Mouse (Mus musculus): Measurements from ENCODE around the gene Sult6b2. TPM values are rescaled to one million over a fixed set of nuclear protein-coding genes. Genes with fewer than 3 reads are reported as not detected.

The Sult6b2 gene
- polyA plus RNA-seq, 1 experiment from 2014 or later, result 0.09 TPM

- Histone ChIP-seq H3K27ac (replicated peaks in 1 of 2; ENCODE audit: control insufficient read depth in 1 of 2, insufficient read depth in 1 of 2, low read depth in 2 of 2, low read length in 2 of 2) (no peak overlapping the region), H3K9me3 (ENCODE audit: control insufficient read depth, low read length) (no peaks in the 10 kb centered on the region), H3K4me3 (ENCODE audit: control insufficient read depth in 1 of 2, insufficient read depth in 1 of 2, low read depth in 1 of 2, low read length in 2 of 2) (no peak overlapping the region), H3K27me3 (ENCODE audit: control insufficient read depth, insufficient read depth, low read length) (no peaks in the 10 kb centered on the region), H3K9ac (ENCODE audit: low read length) (no peak overlapping the region), H3K4me2 (ENCODE audit: low read length) (no peak overlapping the region), H3K36me3 (ENCODE audit: control insufficient read depth, insufficient read depth, low read length) (no peaks in the 10 kb centered on the region), H3K4me1 (ENCODE audit: control insufficient read depth in 2 of 2, insufficient read depth in 2 of 2, low read length in 2 of 2) (peaks cover 4 to 11% of the 10 kb centered on the region in 2 experiments)
- 95% methylated on average over 5 of the region's 5 CpGs for WGBS
- no peak for ATAC-seq (ENCODE audit: insufficient number of reproducible peaks, insufficient read depth, low FRiP score, low read depth)
These were observed 58.8 kb downstream of the Sult6b2 start for GRCm38 (mm10) chr6:142745484-142745883.

- no peak overlapping the region for H3K27ac ChIP-seq (replicated peaks in 1 of 2; ENCODE audit: control insufficient read depth in 1 of 2, insufficient read depth in 1 of 2, low read depth in 2 of 2, low read length in 2 of 2)
- no peaks in the 10 kb centered on the region for H3K36me3 ChIP-seq (ENCODE audit: control insufficient read depth, insufficient read depth, low read length)
- no peak for ATAC-seq (ENCODE audit: insufficient number of reproducible peaks, insufficient read depth, low FRiP score, low read depth)
- H3K27me3 ChIP-seq (ENCODE audit: control insufficient read depth, insufficient read depth, low read length), result no peaks in the 10 kb centered on the region
- no peak overlapping the region for H3K9ac ChIP-seq (ENCODE audit: low read length)
- H3K4me1 ChIP-seq (ENCODE audit: control insufficient read depth in 2 of 2, insufficient read depth in 2 of 2, low read length in 2 of 2), result peaks cover 0 to 4% of the 10 kb centered on the region in 2 experiments; a peak in 3 of 4 replicates
- H3K4me3 ChIP-seq (ENCODE audit: control insufficient read depth in 1 of 2, insufficient read depth in 1 of 2, low read depth in 1 of 2, low read length in 2 of 2), result no peak overlapping the region
- no peak overlapping the region for H3K4me2 ChIP-seq (ENCODE audit: low read length)
- H3K9me3 ChIP-seq (ENCODE audit: control insufficient read depth, low read length), result no peaks in the 10 kb centered on the region
- WGBS, result 68% methylated on average over 4 of the region's 4 CpGs
These were observed 61.1 kb downstream of the Sult6b2 start for GRCm38 (mm10) chr6:142743193-142743592.

- ATAC-seq (ENCODE audit: insufficient number of reproducible peaks, insufficient read depth, low FRiP score, low read depth), result no peak
- WGBS, result 84% methylated on average over 6 of the region's 6 CpGs
- H3K9ac ChIP-seq (ENCODE audit: low read length), result no peak overlapping the region
- H3K9me3 ChIP-seq (ENCODE audit: control insufficient read depth, low read length), result no peaks in the 10 kb centered on the region
- no peaks in the 10 kb centered on the region for H3K27me3 ChIP-seq (ENCODE audit: control insufficient read depth, insufficient read depth, low read length)
- H3K4me3 ChIP-seq (ENCODE audit: control insufficient read depth in 1 of 2, insufficient read depth in 1 of 2, low read depth in 1 of 2, low read length in 2 of 2), result no peak overlapping the region
- H3K36me3 ChIP-seq (ENCODE audit: control insufficient read depth, insufficient read depth, low read length), result no peaks in the 10 kb centered on the region
- no peak overlapping the region for H3K4me2 ChIP-seq (ENCODE audit: low read length)
- no peak overlapping the region for H3K27ac ChIP-seq (replicated peaks in 1 of 2; ENCODE audit: control insufficient read depth in 1 of 2, insufficient read depth in 1 of 2, low read depth in 2 of 2, low read length in 2 of 2)
- peaks cover 0 to 2% of the 10 kb centered on the region in 2 experiments; a peak in 1 of 4 replicates for H3K4me1 ChIP-seq (ENCODE audit: control insufficient read depth in 2 of 2, insufficient read depth in 2 of 2, low read length in 2 of 2)
These were observed 62.5 kb downstream of the Sult6b2 start for GRCm38 (mm10) chr6:142741763-142742162.

- Histone ChIP-seq H3K9ac (ENCODE audit: low read length) (no peak overlapping the region), H3K4me2 (ENCODE audit: low read length) (no peak overlapping the region), H3K27me3 (ENCODE audit: control insufficient read depth, insufficient read depth, low read length) (no peaks in the 10 kb centered on the region), H3K27ac (replicated peaks in 1 of 2; ENCODE audit: control insufficient read depth in 1 of 2, insufficient read depth in 1 of 2, low read depth in 2 of 2, low read length in 2 of 2) (no peak overlapping the region), H3K4me3 (ENCODE audit: control insufficient read depth in 1 of 2, insufficient read depth in 1 of 2, low read depth in 1 of 2, low read length in 2 of 2) (no peak overlapping the region), H3K9me3 (ENCODE audit: control insufficient read depth, low read length) (no peaks in the 10 kb centered on the region), H3K4me1 (ENCODE audit: control insufficient read depth in 2 of 2, insufficient read depth in 2 of 2, low read length in 2 of 2) (peaks cover 0 to 2% of the 10 kb centered on the region in 2 experiments; a peak in 1 of 4 replicates), H3K36me3 (ENCODE audit: control insufficient read depth, insufficient read depth, low read length) (no peaks in the 10 kb centered on the region)
- 81% methylated on average over 6 of the region's 6 CpGs for whole genome bisulfite sequencing
- ATAC-seq (ENCODE audit: insufficient number of reproducible peaks, insufficient read depth, low FRiP score, low read depth), result no peak
These were observed 65.7 kb downstream of the Sult6b2 start for GRCm38 (mm10) chr6:142738637-142739036.

- H3K9me3 ChIP-seq (ENCODE audit: control insufficient read depth, low read length), result no peaks in the 10 kb centered on the region
- H3K4me3 ChIP-seq (ENCODE audit: control insufficient read depth in 1 of 2, insufficient read depth in 1 of 2, low read depth in 1 of 2, low read length in 2 of 2), result no peak overlapping the region
- 92% methylated on average over 2 of the region's 2 CpGs for WGBS
- no peak overlapping the region for H3K4me2 ChIP-seq (ENCODE audit: low read length)
- no peak overlapping the region for H3K27ac ChIP-seq (replicated peaks in 1 of 2; ENCODE audit: control insufficient read depth in 1 of 2, insufficient read depth in 1 of 2, low read depth in 2 of 2, low read length in 2 of 2)
- no peak overlapping the region for H3K9ac ChIP-seq (ENCODE audit: low read length)
- H3K27me3 ChIP-seq (ENCODE audit: control insufficient read depth, insufficient read depth, low read length), result no peaks in the 10 kb centered on the region
- no peaks in the 10 kb centered on the region for H3K36me3 ChIP-seq (ENCODE audit: control insufficient read depth, insufficient read depth, low read length)
- peaks cover 0 to 2% of the 10 kb centered on the region in 2 experiments; a peak in 1 of 4 replicates for H3K4me1 ChIP-seq (ENCODE audit: control insufficient read depth in 2 of 2, insufficient read depth in 2 of 2, low read length in 2 of 2)
- no peak for ATAC-seq (ENCODE audit: insufficient number of reproducible peaks, insufficient read depth, low FRiP score, low read depth)
These were observed 66.1 kb downstream of the Sult6b2 start for GRCm38 (mm10) chr6:142738225-142738624.

GRCm38 (mm10) chr6:142735302-142736005, 68.8 kb downstream of the Sult6b2 start:
- no peak for ATAC-seq (ENCODE audit: insufficient number of reproducible peaks, insufficient read depth, low FRiP score, low read depth)
- 48% methylated on average over 8 of the region's 8 CpGs for WGBS

More at GRCm38 (mm10) chr6:142735302-142736005, 68.8 kb downstream of the Sult6b2 start:
- Histone ChIP-seq H3K4me3 (ENCODE audit: control insufficient read depth in 1 of 2, insufficient read depth in 1 of 2, low read depth in 1 of 2, low read length in 2 of 2) (no peak overlapping the region), H3K4me1 (ENCODE audit: control insufficient read depth in 2 of 2, insufficient read depth in 2 of 2, low read length in 2 of 2) (peaks cover 0 to 2% of the 10 kb centered on the region in 2 experiments; a peak in 1 of 4 replicates), H3K27ac (replicated peaks in 1 of 2; ENCODE audit: control insufficient read depth in 1 of 2, insufficient read depth in 1 of 2, low read depth in 2 of 2, low read length in 2 of 2) (no peak overlapping the region), H3K4me2 (ENCODE audit: low read length) (no peak overlapping the region), H3K27me3 (ENCODE audit: control insufficient read depth, insufficient read depth, low read length) (no peaks in the 10 kb centered on the region), H3K9ac (ENCODE audit: low read length) (no peak overlapping the region), H3K9me3 (ENCODE audit: control insufficient read depth, low read length) (no peaks in the 10 kb centered on the region), H3K36me3 (ENCODE audit: control insufficient read depth, insufficient read depth, low read length) (no peaks in the 10 kb centered on the region)

Data from heart, embryonic 14.5 days (tissue).